ENCODE assay signal across 14 mouse cellular contexts in genomic region chr3:101448765-101449164, GRCm38 (mm10).
DNase-seq lines count a peak whose midpoint lies in the region; ATAC-seq lines count a peak whose summit lies in the region.
"Had no signal": no experiment of that assay in that cellular context is flagged by ENCODE, and none has a peak within 500 bp of the region (broad histone marks: within the 10 kb centered on the region; RNA-seq: fewer than 3 reads in every experiment).

No protein-coding gene starts in this region.

- no peaks in the 10 kb centered on the region for H3K9me3 ChIP-seq in forebrain, embryonic 16.5 days (ENCODE audit: control insufficient read depth, low read length)
- H3K9me3 ChIP-seq: heart, embryonic 13.5 days; liver, embryonic 13.5 days had no signal

- H3K27me3 ChIP-seq in forebrain, embryonic 16.5 days (replicated peaks; ENCODE audit: control insufficient read depth, insufficient read depth, low read length) = no peaks in the 10 kb centered on the region
- H3K27me3 ChIP-seq: heart, embryonic 13.5 days; liver, embryonic 13.5 days had no signal

- WGBS in forebrain, embryonic 16.5 days = 61% methylated on average over 3 of the region's 3 CpGs

- H3K4me3 ChIP-seq in forebrain, embryonic 16.5 days (replicated peaks; ENCODE audit: low read length) = no peak overlapping the region
- H3K4me3 ChIP-seq: heart, embryonic 13.5 days; liver, embryonic 13.5 days had no signal

- H3K4me1 ChIP-seq in forebrain, embryonic 16.5 days (replicated peaks; ENCODE audit: control insufficient read depth, insufficient read depth, low read length) = peaks cover 14% of the 10 kb centered on the region

- peak; percentile 63 for DNase-seq in right cerebral cortex, adult 18-20 months
- no peak for DNase-seq in right cerebral cortex, postnatal 4 days
- peak; percentile 40 to 52 for DNase-seq in left cerebral cortex, adult 8-10 months (ENCODE audit: low spot score in 2 of 2)
- DNase-seq in right cerebral cortex, postnatal 36 days (ENCODE audit: low spot score in 2 of 2) = peak; percentile 20 to 32
- no peak for DNase-seq in cerebellum, adult 9-11 months
- no peak for DNase-seq in testis, postnatal 10 days (ENCODE audit: low spot score)
- no peak for DNase-seq in heart, adult 18-20 months
- DNase-seq: cerebellum, adult 11 months; liver, embryonic 13.5 days; lung, postnatal 36 days; retina, postnatal 1 day had no signal

- H3K27ac ChIP-seq in forebrain, embryonic 16.5 days (ENCODE audit: low read length) = peak overlapping the region; percentile 68
- H3K27ac ChIP-seq: heart, embryonic 13.5 days; kidney, postnatal 0 days; liver, embryonic 13.5 days had no signal

- no peaks in the 10 kb centered on the region; the same call in 1 of the 2 replicates for H3K36me3 ChIP-seq in forebrain, embryonic 16.5 days (ENCODE audit: control insufficient read depth, insufficient read depth)

- no peak overlapping the region for H3K9ac ChIP-seq in forebrain, embryonic 16.5 days (replicated peaks; ENCODE audit: low read depth, low read length)
- H3K9ac ChIP-seq: heart, embryonic 13.5 days; liver, embryonic 13.5 days had no signal

- H3K4me2 ChIP-seq in forebrain, embryonic 16.5 days (ENCODE audit: low read length) = 0 out of 2 replicates have a peak overlapping the region, but pooled peaks have one; percentile 16
- H3K4me2 ChIP-seq: heart, embryonic 13.5 days; liver, embryonic 13.5 days had no signal

- peak; percentile 80; the same call in 1 of the 2 replicates for ATAC-seq in forebrain, embryonic 16.5 days

Comparison
In these comparisons a context has a peak if more than half of its experiments do, and no peak if none do; other contexts are left out.
1. DNase-seq: peak in right cerebral cortex, adult 18-20 months (single experiment), left cerebral cortex, adult 8-10 months (2 of 2) and right cerebral cortex, postnatal 36 days (2 of 2); none in right cerebral cortex, postnatal 4 days (single experiment), cerebellum, adult 9-11 months (single experiment), testis, postnatal 10 days (single experiment) and heart, adult 18-20 months (0 of 2).